Mouse (Mus musculus): ENCODE measurements around the gene Rhobtb1. TPM values are rescaled to one million over a fixed set of nuclear protein-coding genes. Genes with fewer than 3 reads are reported as not detected.
A peak's percentile ranks its signal among the peaks of the same experiment; 100 is the strongest.

Rhobtb1 gene
- total RNA-seq, 2 experiments from 2014 or later: 192 to 202 TPM

- intact Hi-C loops (cut with DNase I): loop anchor here (1.0 to 2.0 kb wide), 3 partner anchors 15 to 94 kb away; no protein-coding TSS in a partner anchor
These were observed 155.0 kb downstream of the Rhobtb1 start for GRCm38 (mm10) chr10:69306205-69306604.

GRCm38 (mm10) chr10:69307067-69307466 lies 155.8 kb downstream of the Rhobtb1 start:
- peak; percentile 76 to 77 for DNase-seq
- intact Hi-C loops (cut with DNase I): loop anchor here (1.0 to 2.0 kb wide), 3 partner anchors 14 to 121 kb away; no protein-coding TSS in a partner anchor

More at GRCm38 (mm10) chr10:69306205-69306604, 155.0 kb downstream of the Rhobtb1 start:
- DNase-seq: peak; percentile 52 to 68

GRCm38 (mm10) chr10:69309109-69309508 lies 157.9 kb downstream of the Rhobtb1 start:
- DNase-seq: no peak
- intact Hi-C loops (cut with DNase I): no loop called here

- intact Hi-C loops (cut with DNase I): no loop called here
- DNase-seq: no peak
These were observed 160.6 kb downstream of the Rhobtb1 start for GRCm38 (mm10) chr10:69311867-69312266.

DNA sequence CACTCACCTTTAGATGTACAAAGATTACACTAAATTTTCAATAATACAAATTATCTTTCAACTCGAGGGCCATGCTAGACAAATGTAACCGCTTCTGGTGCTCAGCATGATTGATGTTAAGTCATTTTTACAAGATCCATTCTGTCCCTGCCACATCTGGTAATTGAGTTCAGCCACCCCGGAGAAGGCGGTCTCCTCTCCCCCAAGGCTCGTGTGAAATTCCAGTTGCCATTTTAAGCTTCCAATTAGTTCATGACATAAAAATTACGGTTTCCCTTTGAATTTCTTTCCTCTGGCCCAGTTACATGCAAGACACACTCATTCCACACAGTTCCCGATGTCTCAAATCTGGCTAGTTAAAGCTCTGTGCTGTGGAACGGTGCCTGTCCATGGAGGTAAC lies 162.7 kb downstream of the Rhobtb1 start:
- intact Hi-C loops (cut with DNase I): no loop called here
- DNase-seq: no peak

- DNase-seq: no peak
- intact Hi-C loops (cut with DNase I): no loop called here
These were observed 167.3 kb downstream of the Rhobtb1 start for GRCm38 (mm10) chr10:69318514-69318913.

DNA sequence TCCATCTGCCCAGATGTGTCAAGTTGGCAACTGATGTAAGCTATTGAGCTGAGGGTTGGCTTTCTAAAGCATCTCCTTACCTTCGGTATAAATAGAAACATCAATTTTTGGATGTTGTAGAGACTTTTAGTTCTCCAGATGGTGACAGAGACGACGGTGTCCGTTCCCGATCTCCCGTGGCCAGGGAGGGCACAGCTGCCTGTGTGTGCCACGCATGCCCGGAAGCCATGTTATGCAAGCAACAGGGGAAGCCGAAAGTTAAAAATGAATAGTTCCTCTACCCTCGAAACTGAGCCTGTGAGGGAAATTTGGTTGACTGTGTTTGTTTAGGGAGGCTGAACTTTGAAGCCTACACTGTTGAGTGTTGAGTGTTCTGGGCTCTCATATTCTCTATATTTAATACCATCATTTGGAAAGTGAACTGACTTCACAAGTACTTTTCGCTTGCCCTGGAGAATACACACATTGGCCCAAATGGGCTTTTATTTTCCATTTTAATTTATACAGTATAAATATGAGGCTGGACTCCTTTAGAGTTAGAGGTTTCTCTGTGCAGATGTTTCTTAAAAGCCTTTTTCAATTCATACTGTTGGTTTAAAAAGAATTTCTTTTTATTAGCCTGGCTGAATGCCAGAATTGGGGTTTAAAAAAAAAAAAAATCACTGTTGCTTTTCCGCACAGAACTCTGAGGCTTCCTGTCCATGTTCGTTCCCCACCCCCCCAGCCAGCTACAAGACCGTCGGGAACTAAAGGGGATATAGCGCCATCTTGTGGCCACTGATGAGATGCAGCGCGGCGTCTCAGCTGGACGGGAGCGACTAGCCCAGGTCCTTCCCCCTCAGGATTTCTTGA lies 169.7 kb downstream of the Rhobtb1 start:
- DNase-seq: peak; percentile 84 to 86

DNA sequence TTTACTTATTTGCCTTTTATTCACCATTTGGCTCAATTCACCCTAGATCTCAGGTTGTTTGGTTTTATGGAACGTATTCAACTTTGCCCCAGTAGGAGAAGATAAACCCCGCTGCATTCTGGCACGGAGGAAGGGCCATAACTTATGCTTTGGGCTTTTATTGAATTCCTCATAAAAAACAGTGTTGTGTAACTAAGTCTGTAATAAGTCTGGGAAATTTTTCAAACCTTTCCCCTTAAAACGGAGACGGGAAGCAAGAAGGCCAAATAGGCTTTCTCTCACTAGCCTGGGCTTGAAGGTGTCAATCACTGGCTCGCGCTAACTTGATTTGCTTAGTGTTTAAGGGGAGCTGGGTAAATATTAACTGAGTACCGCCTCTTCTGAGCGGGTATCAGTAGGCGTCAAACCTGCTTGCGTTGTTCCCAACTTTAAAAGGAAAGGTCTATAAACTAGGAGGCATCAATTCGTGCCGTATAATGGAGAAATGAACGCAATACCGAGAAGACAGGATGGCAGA lies 170.3 kb downstream of the Rhobtb1 start:
- DNase-seq: no peak
- intact Hi-C loops (cut with DNase I): loop anchor here (2.0 to 10.0 kb wide), 5 partner anchors 15 to 857 kb away; no protein-coding TSS in a partner anchor

More for the DNA sequence above, 169.7 kb downstream of the Rhobtb1 start:
- intact Hi-C loops (cut with DNase I): loop anchor here (2.0 to 10.0 kb wide), 5 partner anchors 14 to 856 kb away; no protein-coding TSS in a partner anchor

DNA sequence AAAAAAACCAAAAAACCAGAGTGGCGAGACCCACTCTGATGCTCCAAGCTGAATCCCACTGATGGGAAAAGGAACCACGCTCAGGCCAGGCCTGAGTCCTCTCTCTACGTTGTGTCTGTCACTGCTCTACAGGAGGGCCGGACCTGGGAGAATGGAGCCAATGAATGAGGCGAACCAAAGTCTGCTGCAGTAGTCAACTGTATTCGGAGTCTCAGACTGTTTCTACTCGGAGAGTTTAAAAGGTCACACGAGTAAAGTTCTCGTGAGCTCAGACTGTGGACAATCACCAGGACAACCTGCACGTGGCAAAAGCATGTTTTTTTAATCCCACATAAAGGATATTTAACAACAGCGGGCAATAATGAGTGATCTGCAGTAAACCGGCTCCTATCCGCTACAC lies 172.8 kb downstream of the Rhobtb1 start:
- DNase-seq: no peak
- intact Hi-C loops (cut with DNase I): loop anchor here (5.0 to 10.0 kb wide), 3 partner anchors 137 to 859 kb away; no protein-coding TSS in a partner anchor

DNA sequence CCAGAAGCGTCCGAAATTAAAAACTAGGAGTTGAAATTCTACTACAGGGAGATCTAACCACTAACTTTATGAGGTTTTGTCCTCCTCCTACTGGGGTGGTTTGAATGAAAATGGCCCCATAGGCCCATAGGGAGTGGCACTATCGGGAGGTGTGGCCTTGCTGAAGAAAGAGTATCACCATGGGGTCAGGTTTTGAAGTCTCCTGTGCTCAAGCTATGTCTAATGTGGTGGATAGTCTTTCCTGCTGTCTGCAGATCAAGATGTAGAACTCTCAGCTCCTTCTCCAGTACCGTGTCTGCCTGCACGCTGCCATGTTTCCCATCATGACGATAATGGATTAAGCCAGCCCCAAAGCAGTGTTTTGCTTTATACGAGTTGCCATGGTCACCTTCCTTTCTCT lies 173.6 kb downstream of the Rhobtb1 start:
- intact Hi-C loops (cut with DNase I): loop anchor here (5.0 to 10.0 kb wide), 3 partner anchors 138 to 860 kb away; no protein-coding TSS in a partner anchor
- no peak for DNase-seq

DNA sequence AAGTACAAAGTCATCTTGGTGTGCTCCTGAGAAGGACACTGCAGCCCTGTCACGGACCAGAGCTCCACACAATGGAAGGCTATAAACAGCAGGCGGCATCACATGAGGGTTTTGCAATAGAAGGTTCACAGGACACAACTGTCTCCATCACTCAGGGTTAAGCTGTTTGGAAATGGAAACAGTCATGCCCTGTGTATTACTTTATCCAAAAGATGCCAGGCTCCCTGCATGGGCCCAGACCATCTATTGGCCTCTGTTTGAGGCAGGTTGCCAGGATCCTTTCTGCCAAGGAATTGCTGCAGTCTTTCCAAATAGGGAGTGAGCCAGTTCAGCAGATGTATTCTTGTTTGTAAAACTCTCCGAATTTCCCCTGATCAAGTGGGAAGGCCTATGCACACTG lies 175.2 kb downstream of the Rhobtb1 start:
- intact Hi-C loops (cut with DNase I): loop anchor here (10.0 kb wide), 1 partner anchor 862 kb away; no protein-coding TSS in a partner anchor
- peak; percentile 25 to 49 for DNase-seq

DNA sequence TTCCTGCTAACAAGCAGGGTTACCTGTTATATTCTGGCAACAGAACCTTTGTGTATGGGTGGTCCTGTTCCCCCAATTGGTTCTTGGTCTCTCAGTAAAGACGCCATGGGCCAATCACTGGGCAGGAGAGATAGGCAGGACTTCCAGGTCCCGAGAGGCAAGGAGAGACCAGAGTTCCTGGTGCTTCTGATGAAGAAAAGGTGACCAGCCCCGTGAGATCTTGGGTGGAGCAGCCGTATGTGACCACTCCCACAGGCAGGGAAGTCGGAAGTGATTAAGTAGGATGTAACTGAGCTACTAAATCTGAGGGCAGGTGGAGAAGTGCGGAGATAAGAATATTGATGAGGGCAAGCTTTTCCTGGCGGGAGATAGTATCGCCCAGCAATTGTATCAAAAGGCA lies 176.1 kb downstream of the Rhobtb1 start:
- DNase-seq: no peak
- intact Hi-C loops (cut with DNase I): loop anchor here (10.0 kb wide), 1 partner anchor 863 kb away; no protein-coding TSS in a partner anchor

DNA sequence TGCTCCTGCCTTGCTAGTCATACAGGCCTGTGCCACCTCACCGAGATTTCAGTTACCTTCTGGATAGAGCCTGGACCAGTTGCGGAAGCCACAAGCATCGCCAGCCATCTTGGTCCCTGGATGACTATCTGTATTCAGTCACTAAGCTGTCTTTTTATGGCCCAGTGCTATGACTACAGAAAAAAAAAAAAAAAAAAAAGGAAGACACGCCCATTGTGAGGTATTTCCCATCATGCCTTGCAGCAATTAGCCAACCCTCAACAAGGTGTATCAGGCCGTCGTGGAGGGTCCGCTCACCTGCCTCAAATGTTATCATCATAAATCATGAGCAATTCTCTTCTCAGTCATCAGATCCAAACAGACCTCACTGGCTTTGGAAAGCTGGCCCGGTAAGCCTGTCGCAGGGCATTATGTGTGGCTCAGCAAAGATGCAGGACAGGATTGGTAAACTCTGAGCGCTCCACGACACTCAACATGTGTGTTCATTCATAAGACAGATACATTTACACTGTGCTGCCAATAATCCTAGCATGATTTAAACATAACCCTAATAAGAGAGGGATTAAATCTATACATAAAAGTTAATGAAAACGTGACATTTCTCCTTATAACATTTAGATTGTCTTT lies 176.9 kb downstream of the Rhobtb1 start:
- intact Hi-C loops (cut with DNase I): loop anchor here (10.0 kb wide), 1 partner anchor 863 kb away; no protein-coding TSS in a partner anchor
- DNase-seq: no peak

DNA sequence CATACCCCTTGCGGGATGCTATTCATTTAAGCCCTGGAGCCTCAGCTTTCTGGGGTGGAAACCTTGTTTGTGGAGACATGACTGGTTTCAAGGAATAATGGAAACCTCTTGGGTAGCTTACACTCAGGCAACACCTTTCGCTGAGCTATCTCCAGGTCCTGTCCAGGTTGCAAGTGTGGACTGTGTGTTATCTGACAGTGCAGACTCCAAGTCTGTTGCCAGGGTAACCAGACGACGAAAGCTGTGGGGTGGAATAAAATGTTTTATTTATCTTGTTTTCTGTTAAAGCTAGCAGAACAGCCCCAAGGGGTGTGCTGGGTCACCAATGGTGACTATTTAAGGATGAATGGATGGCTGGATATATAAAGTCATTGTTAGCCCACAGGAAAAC lies 177.4 kb downstream of the Rhobtb1 start:
- no peak for DNase-seq
- intact Hi-C loops (cut with DNase I): loop anchor here (10.0 kb wide), 1 partner anchor 864 kb away; no protein-coding TSS in a partner anchor

DNA sequence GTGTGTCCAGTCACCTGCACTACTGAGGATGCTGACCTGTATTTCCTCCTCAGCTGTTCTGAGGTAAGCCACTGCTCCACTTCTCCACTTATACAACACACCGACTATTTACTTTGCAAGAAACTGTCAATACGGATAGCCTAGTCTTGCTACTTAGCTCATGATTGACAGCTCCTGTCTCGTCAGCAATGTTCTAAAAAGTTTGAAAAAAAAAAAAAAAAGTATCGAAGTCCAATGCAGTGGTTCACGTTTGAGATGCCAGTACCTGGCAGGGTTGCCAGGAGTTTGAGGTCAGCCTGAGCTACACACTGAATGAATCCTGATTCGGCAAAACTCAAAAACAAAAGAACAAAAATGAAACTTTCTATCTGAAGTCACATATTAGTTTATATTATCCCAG lies 180.0 kb downstream of the Rhobtb1 start:
- intact Hi-C loops (cut with DNase I): no loop called here
- DNase-seq: no peak

GRCm38 (mm10) chr10:69333212-69333611 lies 182.0 kb downstream of the Rhobtb1 start:
- no peak for DNase-seq
- intact Hi-C loops (cut with DNase I): no loop called here

GRCm38 (mm10) chr10:69334271-69335194 lies 183.3 kb downstream of the Rhobtb1 start:
- DNase-seq: no peak
- intact Hi-C loops (cut with DNase I): no loop called here

GRCm38 (mm10) chr10:69335195-69335536 lies 183.9 kb downstream of the Rhobtb1 start:
- DNase-seq: no peak
- intact Hi-C loops (cut with DNase I): no loop called here

DNA sequence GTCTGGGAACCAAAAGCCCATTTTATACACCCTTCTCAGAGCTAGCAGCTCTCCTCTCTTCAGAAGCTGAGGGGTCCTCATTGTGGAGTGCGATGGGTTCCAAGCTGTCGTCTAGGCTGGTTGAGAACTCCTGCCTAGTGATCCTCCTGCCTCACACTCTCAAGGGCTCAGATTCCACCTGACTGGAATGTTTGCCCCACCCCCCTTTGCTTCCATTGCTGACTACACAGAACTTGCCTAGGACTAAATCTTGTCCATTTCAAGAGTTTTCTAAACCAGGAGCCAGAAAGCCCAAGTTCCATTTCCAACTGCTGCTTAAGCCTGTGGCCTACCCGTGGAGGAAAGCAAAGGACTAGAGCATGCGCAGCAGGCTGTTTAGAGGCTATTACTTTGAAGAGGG lies 184.4 kb downstream of the Rhobtb1 start:
- DNase-seq: no peak
- intact Hi-C loops (cut with DNase I): no loop called here

DNA sequence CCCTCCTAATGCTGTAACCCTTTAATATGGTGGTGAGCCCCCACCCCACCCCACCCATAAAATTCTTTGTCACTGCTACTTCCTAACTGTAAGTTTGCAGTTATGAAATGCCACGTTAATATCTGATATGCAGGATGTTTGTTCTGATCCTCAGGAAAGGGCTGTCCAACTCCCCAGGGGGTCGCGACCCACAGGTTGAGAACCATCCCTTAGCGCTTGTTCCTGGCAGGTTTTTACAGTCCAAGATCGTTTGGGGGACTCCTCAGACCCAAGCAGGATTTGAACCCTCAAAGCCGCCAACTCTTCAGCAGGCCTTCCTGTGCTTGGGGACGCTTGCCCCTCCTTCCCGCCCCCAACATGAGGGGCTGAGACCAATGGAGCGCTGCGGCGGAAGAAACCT lies 185.0 kb downstream of the Rhobtb1 start:
- intact Hi-C loops (cut with DNase I): no loop called here
- no peak for DNase-seq

Measured in heart, postnatal 36 days (tissue).